Mouse (Mus musculus) limb, embryonic 11.5 days (tissue): ENCODE data around the gene Mamld1. TPM values are rescaled to one million over a fixed set of nuclear protein-coding genes. Genes with fewer than 3 reads are reported as not detected.

Source experiments
- ATAC-seq: fragments of 200-750 bp; cut with Nextera tagmentation; 2 replicates; pipeline ENCODE4 v1.8.0; 2017; ENCODE audit warnings: low read depth; ENCODE audit not compliant: insufficient number of reproducible peaks, low FRiP score, low TSS enrichment
- DNase-seq: peaks from one replicate; pipeline ENCODE4 v3.0.0-alpha.2; 2015; ENCODE audit warnings: low spot score
- H3K27ac ChIP-seq: fragments of 300-500 bp; sonication (generic); replicated peaks from 2 replicates; pipeline ENCODE4 v1.5.1; 2014; ENCODE audit warnings: low read depth, mild to moderate bottlenecking, low read length
- H3K27me3 ChIP-seq: fragments of 300-500 bp; sonication (generic); 2 replicates; pipeline ENCODE4 v1.6.1; 2014; ENCODE audit warnings: mild to moderate bottlenecking, low read length, mixed read lengths; ENCODE audit not compliant: control insufficient read depth, insufficient read depth
- H3K36me3 ChIP-seq: fragments of 300-500 bp; sonication (generic); 2 replicates; pipeline ENCODE4 v1.6.1; 2014; ENCODE audit warnings: mild to moderate bottlenecking, low read length, moderate library complexity, mixed read lengths; ENCODE audit not compliant: control insufficient read depth, insufficient read depth
- H3K4me1 ChIP-seq: fragments of 300-500 bp; sonication (generic); 2 replicates; pipeline ENCODE4 v1.6.1; 2014; ENCODE audit warnings: low read length, mixed read lengths; ENCODE audit not compliant: control insufficient read depth, insufficient read depth
- H3K4me2 ChIP-seq: fragments of 300-500 bp; sonication (generic); 2 replicates; pipeline ENCODE4 v1.6.1; 2014; ENCODE audit warnings: low read depth, mild to moderate bottlenecking, moderate library complexity; ENCODE audit not compliant: severe bottlenecking
- H3K4me3 ChIP-seq: fragments of 300-500 bp; sonication (generic); 2 replicates; pipeline ENCODE4 v1.5.1; 2014; ENCODE audit warnings: low read depth, low read length
- H3K9ac ChIP-seq: fragments of 300-500 bp; sonication (generic); 2 replicates; pipeline ENCODE4 v1.6.1; 2014; ENCODE audit warnings: mild to moderate bottlenecking, low read length
- H3K9me3 ChIP-seq: fragments of 300-500 bp; sonication (generic); 2 replicates; pipeline ENCODE4 v1.6.1; 2016; ENCODE audit warnings: low read length; ENCODE audit not compliant: control insufficient read depth
- WGBS: fragments of 180-500 bp; shearing (Covaris S2); extraction: QIAGEN DNeasy Blood & Tissue Kit; methylation state at CpG from one replicate; pipeline ENCODE4 v1.1.7; 2014; 5-methylcytosine and 5-hydroxymethylcytosine counted together
- polyA plus RNA-seq: library from polyadenylated mRNA; unstranded; fragments of >200 nt; fragmentation: Nextera tagmentation; extraction: Ambion mirVana; gene quantifications from 2 replicates; pipeline ENCODE4 v1.2.1, GENCODE M21; 2014

Gene Mamld1
- polyA plus RNA-seq, 1 experiment from 2014 or later = 1.5 TPM

DNA sequence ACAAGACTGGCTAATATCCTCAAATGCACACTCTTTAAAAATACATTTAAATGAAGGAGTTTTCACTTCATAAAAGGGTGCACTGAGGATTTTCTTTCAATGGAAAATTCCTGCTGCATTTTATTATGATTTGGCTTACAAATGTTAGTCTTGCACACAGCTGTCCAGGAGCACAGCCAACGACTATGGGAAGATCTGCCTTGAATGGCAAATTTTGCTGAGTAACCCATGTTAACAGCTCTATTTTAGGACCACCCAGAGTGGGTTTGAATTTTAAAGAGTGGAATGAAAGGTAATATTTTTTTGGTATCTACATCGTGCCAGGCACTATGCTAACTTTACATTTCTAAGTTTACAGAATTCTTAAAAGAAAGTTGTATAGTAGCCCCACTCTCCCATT, 60.3 kb downstream of the Mamld1 start:
- Histone ChIP-seq H3K4me3 (no peak overlapping the region), H3K4me1 (no peaks in the 10 kb centered on the region), H3K4me2 (no peak overlapping the region), H3K27ac (no peak overlapping the region), H3K36me3 (no peaks in the 10 kb centered on the region), H3K9me3 (no peaks in the 10 kb centered on the region), H3K27me3 (no peaks in the 10 kb centered on the region), H3K9ac (no peak overlapping the region)
- ATAC-seq (no peak), DNase-seq (no peak)
- WGBS = 61% methylated on average over 2 of the region's 2 CpGs

DNA sequence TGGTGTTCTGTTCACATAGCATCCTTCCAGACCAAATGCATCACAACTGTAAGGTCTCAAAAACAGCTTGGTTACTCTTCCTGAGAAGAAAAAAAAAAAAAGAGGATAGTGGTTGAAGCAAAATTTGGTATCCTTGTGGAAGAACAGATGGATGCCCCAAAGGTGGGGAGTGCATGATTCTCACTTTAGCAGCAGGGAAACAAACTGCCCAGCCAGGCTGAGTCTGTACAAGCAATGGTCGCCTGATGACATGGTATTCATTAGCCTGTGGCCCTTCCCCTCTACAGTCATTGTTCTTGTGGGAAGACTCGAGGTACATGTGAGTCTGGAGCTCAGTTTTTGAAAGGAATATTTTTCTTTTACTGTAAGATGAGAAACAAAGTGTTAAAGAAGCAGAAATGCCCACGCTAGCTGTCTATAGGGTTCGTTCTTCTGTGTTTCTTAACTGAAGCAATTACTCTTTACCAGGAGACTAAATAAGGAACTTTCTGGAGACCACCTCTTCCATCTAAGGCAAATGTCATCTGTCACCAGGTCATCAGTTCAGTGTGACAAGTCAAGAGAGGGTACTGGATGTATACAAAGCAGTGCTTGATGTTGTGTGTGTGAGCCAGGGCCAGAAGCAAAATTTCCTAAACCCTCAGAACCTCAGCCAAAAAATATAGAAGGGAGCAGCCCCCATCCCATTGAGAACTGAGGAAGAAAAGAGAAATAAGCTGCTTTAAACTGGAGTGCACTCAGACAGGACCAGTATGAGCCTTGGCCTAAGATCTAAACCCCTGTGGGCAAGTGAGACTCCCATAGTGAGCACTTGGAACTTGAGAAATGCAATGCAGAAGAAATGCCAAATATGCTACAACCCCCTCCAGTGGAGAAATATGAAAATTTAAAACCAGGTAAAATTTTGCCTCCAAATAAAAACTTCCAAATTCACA, 72.6 kb downstream of the Mamld1 start:
- ATAC-seq (no peak), DNase-seq (no peak)
- Histone ChIP-seq H3K27me3 (no peaks in the 10 kb centered on the region), H3K4me2 (no peak overlapping the region), H3K4me1 (no peaks in the 10 kb centered on the region), H3K36me3 (no peaks in the 10 kb centered on the region), H3K4me3 (no peak overlapping the region), H3K9me3 (no peaks in the 10 kb centered on the region), H3K27ac (no peak overlapping the region), H3K9ac (no peak overlapping the region)
- 70% methylated on average over 4 of the region's 4 CpGs for WGBS

DNA sequence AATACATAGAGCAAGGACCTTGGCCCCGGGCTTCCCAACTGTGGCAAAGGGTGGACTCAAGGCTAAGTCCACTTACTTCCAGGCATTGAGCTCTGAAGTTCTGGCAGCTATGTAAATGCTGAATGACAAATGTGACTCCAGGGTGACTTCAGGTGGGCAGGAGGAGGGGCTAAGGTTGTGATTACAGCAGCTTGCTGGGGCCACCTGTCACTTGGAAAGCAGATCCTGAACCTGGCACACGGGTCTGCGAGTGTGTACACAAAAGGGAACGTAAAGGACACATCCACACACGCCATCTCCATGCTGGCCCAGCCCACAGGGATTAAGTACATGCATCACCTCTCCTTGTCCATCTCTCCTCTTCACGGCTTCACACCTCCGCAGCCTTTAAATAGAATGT, 75.0 kb downstream of the Mamld1 start:
- WGBS = 92% methylated on average over 7 of the region's 7 CpGs

DNA sequence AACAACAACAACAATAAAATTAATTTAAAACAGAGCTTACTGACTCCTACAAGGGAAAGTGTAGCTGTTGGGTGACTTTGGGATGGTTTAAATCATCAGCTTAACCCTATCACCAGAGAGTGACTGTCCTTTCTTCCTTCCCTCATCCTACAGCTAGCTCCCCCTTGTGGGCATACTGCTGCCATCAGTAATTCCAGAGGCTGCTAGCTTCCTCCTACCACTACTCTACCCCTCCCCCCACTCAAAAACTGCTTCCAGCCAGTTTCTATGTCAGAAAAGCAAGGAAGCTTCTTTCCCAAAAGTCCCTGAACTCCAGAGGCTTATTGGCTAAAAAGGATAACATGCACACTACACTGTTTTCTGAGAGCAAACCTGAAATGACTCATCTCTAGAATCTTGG, 81.4 kb downstream of the Mamld1 start:
- ATAC-seq (no peak), DNase-seq (no peak)
- no peaks in the 10 kb centered on the region for H3K4me1 ChIP-seq
- no peak overlapping the region for H3K4me3 ChIP-seq
- no peaks in the 10 kb centered on the region for H3K36me3 ChIP-seq
- no peaks in the 10 kb centered on the region for H3K9me3 ChIP-seq
- no peaks in the 10 kb centered on the region for H3K27me3 ChIP-seq
- H3K4me2 ChIP-seq = no peak overlapping the region
- H3K27ac ChIP-seq = no peak overlapping the region
- H3K9ac ChIP-seq = no peak overlapping the region

More for the DNA sequence above, 75.0 kb downstream of the Mamld1 start:
- Histone ChIP-seq H3K4me2 (no peak overlapping the region), H3K27ac (no peak overlapping the region), H3K9me3 (no peaks in the 10 kb centered on the region), H3K4me1 (no peaks in the 10 kb centered on the region), H3K9ac (no peak overlapping the region), H3K4me3 (no peak overlapping the region), H3K27me3 (no peaks in the 10 kb centered on the region), H3K36me3 (no peaks in the 10 kb centered on the region)
- DNase-seq = no peak
- no peak for ATAC-seq

DNA sequence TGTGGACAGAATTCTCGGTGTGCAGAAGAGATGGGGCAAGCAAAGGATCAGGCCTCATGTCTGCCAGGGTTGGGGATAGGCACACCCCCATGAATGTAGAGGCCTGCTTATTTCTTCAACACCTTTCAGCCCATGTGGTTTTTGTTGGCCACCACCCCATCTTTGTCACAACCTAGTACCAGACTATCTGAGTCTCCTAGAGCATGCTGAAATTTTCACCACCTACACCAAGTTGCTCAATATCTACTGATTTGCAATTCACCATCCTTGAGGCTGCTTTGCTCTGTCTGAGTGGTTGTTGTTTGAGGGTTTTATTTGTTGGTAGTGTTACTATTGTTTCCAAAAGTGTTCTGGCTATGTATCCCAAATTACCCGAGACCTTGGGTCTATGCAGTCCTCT, 91.3 kb downstream of the Mamld1 start:
- H3K4me1 ChIP-seq = no peaks in the 10 kb centered on the region
- H3K27ac ChIP-seq = no peak overlapping the region
- H3K36me3 ChIP-seq = no peaks in the 10 kb centered on the region
- ATAC-seq = no peak
- H3K4me2 ChIP-seq = no peak overlapping the region
- H3K9ac ChIP-seq = no peak overlapping the region
- no peak for DNase-seq
- H3K9me3 ChIP-seq = no peaks in the 10 kb centered on the region
- 84% methylated on average over 2 of the region's 2 CpGs for WGBS
- no peaks in the 10 kb centered on the region for H3K27me3 ChIP-seq
- H3K4me3 ChIP-seq = no peak overlapping the region

DNA sequence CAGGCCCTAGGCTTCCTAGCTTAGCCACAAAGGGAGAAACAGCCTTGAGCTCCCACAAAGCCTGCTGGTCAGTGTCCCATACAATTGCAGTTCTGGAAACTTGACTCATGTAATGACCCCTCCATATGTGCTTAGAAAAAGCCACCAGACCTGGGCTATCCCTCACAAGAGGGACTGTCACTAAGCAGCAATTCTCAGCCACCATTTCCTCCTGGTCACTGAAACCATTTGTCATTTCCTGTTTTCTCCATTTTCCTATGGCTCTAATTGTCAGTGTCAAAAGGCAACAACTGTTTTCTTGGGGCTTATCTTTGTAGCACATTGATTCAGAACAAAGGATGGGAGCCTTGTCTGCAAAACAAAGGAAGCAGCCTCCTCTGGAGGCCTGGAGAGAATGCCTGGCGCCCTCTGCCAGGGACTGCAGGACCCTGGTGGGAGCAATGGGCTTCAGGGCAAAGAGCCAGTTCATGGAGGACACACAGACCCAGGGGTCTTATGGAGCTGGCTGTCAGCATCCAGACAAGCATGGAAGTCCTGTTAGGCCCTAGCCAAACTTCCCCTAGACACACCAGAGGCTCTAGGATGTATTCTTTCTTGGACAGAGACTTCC, 99.5 kb downstream of the Mamld1 start:
- Histone ChIP-seq H3K4me3 (no peak overlapping the region), H3K36me3 (no peaks in the 10 kb centered on the region), H3K4me1 (no peaks in the 10 kb centered on the region), H3K9ac (no peak overlapping the region), H3K4me2 (no peak overlapping the region), H3K27ac (no peak overlapping the region), H3K9me3 (no peaks in the 10 kb centered on the region), H3K27me3 (0 out of 2 replicates have a peak, but pooled peaks cover 2% of the 10 kb centered on the region)
- WGBS = 33% methylated on average over 1 of the region's 1 CpGs
- ATAC-seq = no peak
- DNase-seq = no peak

DNA sequence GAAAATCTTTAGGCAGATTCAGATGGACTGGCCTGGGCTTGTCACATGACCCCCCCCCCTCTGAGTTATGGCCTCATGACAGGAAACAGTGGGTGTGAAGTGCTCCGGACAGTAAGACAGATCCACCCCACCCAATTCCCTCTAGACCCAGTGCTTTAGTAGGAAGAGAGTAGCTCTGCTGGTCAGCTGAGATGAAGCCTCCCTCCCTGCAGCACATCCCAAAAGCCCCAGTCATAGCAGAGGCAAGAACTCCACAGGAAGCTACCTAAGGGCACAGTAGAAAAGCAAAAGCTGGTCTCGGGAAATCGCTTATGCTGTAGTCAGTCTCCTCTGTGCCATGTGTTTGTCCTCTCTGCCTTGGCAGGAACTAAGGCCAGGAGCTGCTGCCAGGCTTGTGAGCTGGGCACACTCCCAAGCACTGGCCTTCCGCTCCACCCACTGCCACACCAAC, 100.5 kb downstream of the Mamld1 start:
- 0 out of 2 replicates have a peak, but pooled peaks cover 2% of the 10 kb centered on the region for H3K27me3 ChIP-seq

DNA sequence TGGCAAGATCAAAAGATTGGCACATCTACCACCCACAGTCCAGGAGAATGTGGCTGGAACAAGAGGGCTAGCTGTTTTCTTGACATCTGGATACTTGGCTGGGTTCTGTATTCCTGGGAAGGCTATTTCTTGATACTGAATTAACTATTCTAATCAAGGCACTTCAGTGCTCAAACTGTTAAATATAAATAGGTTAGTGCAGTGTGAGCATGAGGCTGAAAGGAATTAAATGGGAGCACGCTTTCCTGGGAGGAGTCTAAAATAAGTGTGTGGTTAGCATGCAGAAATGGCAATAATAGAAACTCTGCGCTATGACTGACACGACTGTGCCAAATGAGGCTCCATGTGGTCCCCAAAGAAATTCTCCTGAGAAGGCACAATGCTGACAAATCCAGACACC, 131.5 kb downstream of the Mamld1 start:
- no peaks in the 10 kb centered on the region for H3K27me3 ChIP-seq
- no peaks in the 10 kb centered on the region for H3K9me3 ChIP-seq
- DNase-seq (no peak), ATAC-seq (no peak)
- WGBS = 89% methylated on average over 3 of the region's 3 CpGs
- H3K4me2 ChIP-seq = no peak overlapping the region
- H3K27ac ChIP-seq = no peak overlapping the region
- no peaks in the 10 kb centered on the region for H3K4me1 ChIP-seq
- H3K9ac ChIP-seq = no peak overlapping the region
- no peak overlapping the region for H3K4me3 ChIP-seq
- H3K36me3 ChIP-seq = no peaks in the 10 kb centered on the region

More for the DNA sequence above, 100.5 kb downstream of the Mamld1 start:
- Histone ChIP-seq H3K4me2 (no peak overlapping the region), H3K4me1 (no peaks in the 10 kb centered on the region), H3K27ac (no peak overlapping the region), H3K36me3 (no peaks in the 10 kb centered on the region), H3K9me3 (no peaks in the 10 kb centered on the region), H3K4me3 (no peak overlapping the region), H3K9ac (no peak overlapping the region)
- 69% methylated on average over 4 of the region's 4 CpGs for WGBS
- ATAC-seq = no peak
- DNase-seq = no peak
